Mouse (Mus musculus): ENCODE results near the gene Foxl1. TPM values are rescaled to one million over a fixed set of nuclear protein-coding genes. Genes with fewer than 3 reads are reported as not detected.
A peak's percentile ranks its signal among the peaks of the same experiment; 100 is the strongest.

Foxl1 gene
- total RNA-seq, 2 experiments from 2014 or later: 1.2 to 1.8 TPM

- peak; percentile 66 to 72 for DNase-seq (ENCODE audit: low spot score in 2 of 2)
Measured at GRCm38 (mm10) chr8:121092627-121093026, 35.1 kb upstream of the Foxl1 start.

GRCm38 (mm10) chr8:121093496-121093895 lies 34.2 kb upstream of the Foxl1 start:
- DNase-seq (ENCODE audit: low spot score in 2 of 2): no peak

GRCm38 (mm10) chr8:121104049-121104818 lies 23.5 kb upstream of the Foxl1 start:
- peak in 1 of 2 experiments; percentile 68 for DNase-seq (ENCODE audit: low spot score in 2 of 2)

GRCm38 (mm10) chr8:121107668-121108656 lies 19.8 kb upstream of the Foxl1 start, which contains the start of gene Mthfsd:
Gene Mthfsd (minus strand): TSS chr8:121108392.
- DNase-seq (ENCODE audit: low spot score in 2 of 2): peak; percentile 96 to 99

GRCm38 (mm10) chr8:121108657-121109056 lies 19.1 kb upstream of the Foxl1 start:
- DNase-seq (ENCODE audit: low spot score in 2 of 2): no peak

- DNase-seq (ENCODE audit: low spot score in 2 of 2): no peak
Measured at GRCm38 (mm10) chr8:121111145-121111907, 16.4 kb upstream of the Foxl1 start.

- DNase-seq (ENCODE audit: low spot score in 2 of 2): peak; percentile 91 to 92
Measured at GRCm38 (mm10) chr8:121113261-121113660, 14.5 kb upstream of the Foxl1 start.

GRCm38 (mm10) chr8:121115136-121115535 lies 12.6 kb upstream of the Foxl1 start:
- DNase-seq (ENCODE audit: low spot score in 2 of 2): no peak

GRCm38 (mm10) chr8:121115948-121116347 lies 11.8 kb upstream of the Foxl1 start, which contains the start of gene Foxc2:
Gene Foxc2 (plus strand): TSS chr8:121116171.
- DNase-seq (ENCODE audit: low spot score in 2 of 2): peak; percentile 55 to 69

GRCm38 (mm10) chr8:121116591-121117185 lies 11.1 kb upstream of the Foxl1 start:
- DNase-seq (ENCODE audit: low spot score in 2 of 2): no peak

- DNase-seq (ENCODE audit: low spot score in 2 of 2): no peak
Measured at GRCm38 (mm10) chr8:121117186-121117651, 10.5 kb upstream of the Foxl1 start.

GRCm38 (mm10) chr8:121117906-121118305 lies 9.8 kb upstream of the Foxl1 start:
- no peak for DNase-seq (ENCODE audit: low spot score in 2 of 2)

GRCm38 (mm10) chr8:121118634-121119420 lies 8.9 kb upstream of the Foxl1 start:
- no peak for DNase-seq (ENCODE audit: low spot score in 2 of 2)

- no peak for DNase-seq (ENCODE audit: low spot score in 2 of 2)
Measured at GRCm38 (mm10) chr8:121119635-121120455, 7.9 kb upstream of the Foxl1 start.

GRCm38 (mm10) chr8:121120456-121121419 lies 7.0 kb upstream of the Foxl1 start:
- no peak for DNase-seq (ENCODE audit: low spot score in 2 of 2)

GRCm38 (mm10) chr8:121121704-121122103 lies 6.0 kb upstream of the Foxl1 start:
- no peak for DNase-seq (ENCODE audit: low spot score in 2 of 2)

- no peak for DNase-seq (ENCODE audit: low spot score in 2 of 2)
Measured at GRCm38 (mm10) chr8:121122368-121122767, 5.4 kb upstream of the Foxl1 start.

GRCm38 (mm10) chr8:121123113-121123512 lies 4.6 kb upstream of the Foxl1 start:
- no peak for DNase-seq (ENCODE audit: low spot score in 2 of 2)
